In the genomic region with DNA sequence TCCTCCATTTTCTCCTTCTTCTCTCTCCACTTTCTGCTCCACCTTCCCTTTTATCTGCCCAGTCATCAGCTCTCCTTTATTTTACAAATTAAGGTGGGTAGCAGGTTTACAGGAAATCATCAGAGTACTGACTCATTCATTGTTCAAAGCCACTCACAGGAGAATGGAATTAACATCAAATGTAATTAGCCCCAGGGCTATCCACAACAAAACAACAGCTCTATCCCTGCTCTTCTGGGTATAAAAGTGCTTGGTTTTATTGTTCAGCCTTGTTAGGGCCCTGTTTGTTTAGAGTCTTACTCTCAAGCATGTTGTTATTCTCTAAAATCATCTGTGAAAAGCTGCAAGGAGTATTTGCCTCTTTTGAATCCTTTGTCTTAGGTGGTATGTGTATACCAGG, we compare ENCODE assay signal across 30 mouse cellular contexts. TPM values are rescaled to one million over a fixed set of nuclear protein-coding genes. Genes with fewer than 3 reads are reported as not detected.
"Had no signal": no experiment of that assay in that cellular context is flagged by ENCODE, and none has a peak within 500 bp of the region (broad histone marks: within the 10 kb centered on the region; RNA-seq: fewer than 3 reads in every experiment).

No protein-coding gene starts in this region.

- H3K4me3 ChIP-seq: embryonic facial prominence, embryonic 10.5 days; embryonic facial prominence, embryonic 12.5 days; embryonic facial prominence, embryonic 13.5 days; embryonic facial prominence, embryonic 15.5 days; erythroblast, embryonic 14.5 days; forebrain, embryonic 10.5 days; forebrain, embryonic 12.5 days; forebrain, embryonic 13.5 days; forebrain, embryonic 15.5 days; gastrocnemius, adult 2 months; heart, adult 2 months; heart, embryonic 10.5 days had no signal

- H3K27ac ChIP-seq: embryonic facial prominence, embryonic 10.5 days; embryonic facial prominence, embryonic 12.5 days; embryonic facial prominence, embryonic 13.5 days; embryonic facial prominence, embryonic 15.5 days; forebrain, embryonic 10.5 days; forebrain, embryonic 12.5 days; forebrain, embryonic 13.5 days; forebrain, embryonic 15.5 days; gastrocnemius, adult 2 months; heart, adult 2 months; heart, embryonic 10.5 days had no signal

- ATAC-seq: forebrain, embryonic 13.5 days; forebrain, embryonic 14.5 days; forebrain, embryonic 15.5 days; forebrain, embryonic 16.5 days; forebrain, postnatal 0 days had no signal

- DNase-seq: cerebellum, postnatal 10 days; cerebellum, postnatal 14 days; cerebellum, postnatal 25 days; cerebellum, postnatal 36 days; embryo, embryonic 11 days; forebrain, postnatal 0 days; gastrocnemius, adult 2 months; gastrocnemius, postnatal 10 days; gastrocnemius, postnatal 14 days; gastrocnemius, postnatal 25 days; gastrocnemius, postnatal 36 days; heart, adult 11 months; heart, adult 18-20 months; heart, adult 2 months had no signal

- H3K4me1 ChIP-seq: embryonic facial prominence, embryonic 12.5 days; heart, embryonic 10.5 days had no signal

- H3K27me3 ChIP-seq: embryonic facial prominence, embryonic 12.5 days; embryonic facial prominence, embryonic 13.5 days; embryonic facial prominence, embryonic 15.5 days; forebrain, embryonic 12.5 days; forebrain, embryonic 13.5 days; forebrain, embryonic 15.5 days had no signal

- H3K9me3 ChIP-seq: embryonic facial prominence, embryonic 10.5 days; embryonic facial prominence, embryonic 12.5 days; embryonic facial prominence, embryonic 13.5 days; embryonic facial prominence, embryonic 15.5 days; forebrain, embryonic 10.5 days; forebrain, embryonic 12.5 days; forebrain, embryonic 13.5 days; forebrain, embryonic 15.5 days; heart, embryonic 10.5 days had no signal

- H3K4me2 ChIP-seq: embryonic facial prominence, embryonic 12.5 days; embryonic facial prominence, embryonic 13.5 days; embryonic facial prominence, embryonic 15.5 days; forebrain, embryonic 12.5 days; forebrain, embryonic 13.5 days; forebrain, embryonic 15.5 days had no signal

- H3K9ac ChIP-seq: embryonic facial prominence, embryonic 12.5 days; embryonic facial prominence, embryonic 13.5 days; embryonic facial prominence, embryonic 15.5 days; forebrain, embryonic 12.5 days; forebrain, embryonic 13.5 days; forebrain, embryonic 15.5 days; forebrain, postnatal 0 days had no signal

- H3K36me3 ChIP-seq: embryonic facial prominence, embryonic 10.5 days; embryonic facial prominence, embryonic 12.5 days; embryonic facial prominence, embryonic 13.5 days; embryonic facial prominence, embryonic 15.5 days; forebrain, embryonic 10.5 days; forebrain, embryonic 12.5 days; forebrain, embryonic 15.5 days; heart, embryonic 10.5 days had no signal

RNA-seq across cellular contexts. Expression of a gene that starts 23.4 kb away (rescaled TPM):
- total RNA-seq: common myeloid progenitor, adult 5-6 weeks; forebrain, postnatal 0 days; gastrocnemius, adult 2 months; gastrocnemius, adult 8-10 months; gastrocnemius, postnatal 10 days; gastrocnemius, postnatal 14 days; gastrocnemius, postnatal 25 days; granulocyte monocyte progenitor cell, adult 5-6 weeks; heart, adult 18-20 months; heart, adult 2 months; heart, adult 8-10 months had no signal
- polyA plus RNA-seq: erythroblast, embryonic 14.5 days; forebrain, embryonic 13.5 days; forebrain, embryonic 14.5 days; forebrain, embryonic 15.5 days; heart, adult 2 months had no signal

RNA-seq across cellular contexts. Expression of a gene that starts 25.0 kb away (rescaled TPM):
- total RNA-seq: common myeloid progenitor, adult 5-6 weeks; granulocyte monocyte progenitor cell, adult 5-6 weeks; heart, adult 18-20 months; heart, adult 2 months; heart, adult 8-10 months had no signal
- polyA plus RNA-seq: erythroblast, embryonic 14.5 days; forebrain, embryonic 10.5 days had no signal
